Mouse (Mus musculus): Measurements from ENCODE around the gene Patj.

The Patj gene

DNA sequence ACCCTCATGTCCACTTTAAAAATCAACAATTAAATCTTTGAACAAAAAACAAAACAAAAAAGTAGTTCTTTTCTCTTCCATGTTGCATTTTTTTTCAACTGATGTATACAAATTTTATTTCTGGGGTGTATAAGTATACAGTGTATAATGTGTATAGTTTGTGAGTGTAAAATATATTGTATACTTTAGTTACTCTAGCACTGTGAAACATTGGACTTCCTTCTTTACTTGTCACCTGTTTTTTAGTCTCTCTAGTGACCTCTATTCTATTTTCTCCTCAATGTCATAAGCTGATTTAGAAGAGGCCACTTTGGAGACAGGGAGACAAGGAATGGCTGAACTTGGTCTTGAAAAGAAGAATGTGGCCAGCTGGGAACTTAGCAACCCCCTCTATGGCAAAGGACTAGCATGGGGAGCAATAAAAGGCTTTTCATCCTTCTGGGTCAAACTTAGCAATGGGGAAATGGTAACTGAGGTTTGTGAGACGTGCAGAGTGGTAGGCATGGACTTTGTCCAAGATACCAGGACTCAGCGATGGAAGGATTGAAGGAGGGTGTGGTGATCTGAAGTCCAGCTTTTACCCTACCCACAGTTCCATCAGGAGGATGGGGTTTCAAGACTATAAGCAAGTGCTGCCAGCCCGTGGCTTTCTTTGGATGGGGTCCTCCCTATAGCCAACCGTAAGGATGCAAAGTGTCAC is 54.1 kb downstream of the Patj start:
- DNase-seq, result no peak

DNA sequence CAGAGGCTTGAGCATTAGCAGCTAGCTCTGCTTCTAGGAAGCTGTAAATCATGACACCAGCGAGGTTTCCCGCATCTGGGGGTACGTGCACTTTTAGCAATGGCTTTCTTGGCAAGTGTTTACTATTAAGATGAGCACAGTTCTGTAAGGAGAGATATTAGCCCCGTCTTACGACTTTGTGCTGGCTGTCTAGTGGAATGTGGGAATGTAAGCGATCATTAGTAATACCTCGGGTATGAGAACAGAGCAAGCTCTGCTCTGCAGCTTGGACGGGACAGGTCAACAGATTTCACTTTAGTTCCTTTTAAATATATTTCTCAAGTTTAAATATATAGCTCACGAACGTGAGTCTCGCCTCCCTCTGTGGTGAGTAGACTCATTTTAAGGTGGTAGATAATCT is 54.7 kb downstream of the Patj start:
- DNase-seq, result no peak

DNA sequence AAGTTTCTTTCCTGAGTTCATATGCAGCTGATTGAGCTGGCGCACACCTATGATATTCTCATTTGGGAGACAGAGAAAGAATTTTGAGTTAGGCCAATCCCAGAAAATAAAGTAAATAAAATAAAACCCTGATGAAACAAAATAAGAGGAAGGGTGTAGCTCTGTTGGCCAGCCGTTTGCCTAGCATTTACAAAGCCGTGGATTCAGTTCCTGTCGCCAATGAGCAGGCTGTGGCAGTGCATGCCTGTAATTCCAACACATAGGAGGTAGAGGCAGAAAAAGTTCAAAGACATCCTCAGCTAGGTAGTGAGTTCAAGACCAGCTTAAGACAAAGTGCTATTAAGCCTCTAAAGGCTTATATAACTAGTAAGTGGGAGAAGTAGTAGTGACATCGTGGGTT is 55.2 kb downstream of the Patj start:
- no peak for DNase-seq

DNA sequence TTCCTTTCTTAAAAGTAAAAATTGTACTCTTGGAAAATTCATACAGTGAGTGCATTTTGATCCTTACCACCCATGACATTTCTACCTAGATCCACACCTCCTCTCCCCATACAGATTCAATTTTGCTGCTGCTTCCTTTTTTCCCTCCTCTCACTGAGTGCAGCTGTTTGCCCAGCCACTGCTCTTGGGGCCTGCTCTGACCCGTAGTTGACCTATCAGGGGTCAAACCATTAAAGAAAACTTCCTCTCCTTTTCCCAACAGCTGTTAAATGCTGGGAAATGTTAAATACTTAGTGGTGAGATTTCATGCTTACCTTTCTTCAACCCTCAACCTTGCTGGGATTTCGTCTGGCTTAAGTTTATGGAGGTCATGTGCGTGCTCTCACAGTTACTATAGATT is 55.7 kb downstream of the Patj start:
- DNase-seq, result no peak

DNA sequence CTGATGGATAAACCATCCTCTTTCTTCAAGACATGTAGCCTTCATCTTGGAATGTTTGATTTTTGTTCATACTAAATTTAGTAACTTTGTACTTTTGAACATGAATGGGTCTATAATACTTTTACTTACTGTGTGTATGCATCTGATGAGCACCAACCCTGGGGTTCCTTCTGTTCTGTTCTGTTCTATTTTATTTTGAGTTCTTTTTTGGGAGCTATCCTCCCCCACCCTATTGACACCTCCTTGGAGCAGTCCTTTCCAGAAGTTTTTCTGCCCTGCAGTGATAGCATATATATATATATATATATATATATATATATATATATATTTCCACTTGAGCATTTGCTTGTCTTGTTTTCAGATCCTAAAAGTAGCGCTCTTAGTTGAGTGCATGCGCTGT is 57.1 kb downstream of the Patj start:
- no peak for DNase-seq

DNA sequence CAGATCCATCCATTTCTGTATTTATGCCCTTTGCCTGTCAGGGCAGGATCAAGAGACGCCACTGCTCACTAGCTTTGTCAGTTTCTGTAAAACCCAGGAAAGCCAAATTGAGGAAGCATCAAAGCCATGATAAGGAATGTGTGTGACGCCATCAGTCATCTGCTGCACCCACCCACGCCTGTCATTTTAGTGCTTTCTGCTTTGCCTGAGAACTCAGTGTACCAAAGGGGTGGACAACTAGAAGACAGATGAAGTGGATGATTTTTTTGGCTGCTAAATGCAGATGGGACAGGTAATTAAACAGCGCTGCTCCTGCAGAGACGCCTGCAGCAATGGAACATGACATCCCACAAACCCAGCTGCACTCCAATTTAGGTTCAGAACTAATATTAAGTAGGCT is 57.6 kb downstream of the Patj start:
- DNase-seq, result no peak

DNA sequence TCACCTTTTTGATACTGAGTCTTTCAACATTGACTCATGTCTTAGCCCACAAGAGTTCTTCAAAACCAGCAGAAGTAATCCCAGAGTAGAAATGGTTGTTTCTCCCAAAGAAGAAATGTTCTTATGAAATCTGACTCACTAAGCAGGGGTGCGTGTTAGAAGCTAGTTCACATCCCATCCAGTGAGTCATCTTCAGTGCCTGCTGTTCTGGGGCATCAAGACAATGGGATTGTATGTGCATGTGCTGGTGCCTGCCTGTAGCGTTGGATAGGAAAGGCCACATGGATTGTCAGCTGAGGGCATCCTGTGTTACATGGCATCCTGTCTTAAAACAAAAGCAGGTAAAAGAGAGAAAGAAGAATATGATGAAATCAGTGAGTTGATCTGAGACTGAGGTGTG is 59.8 kb downstream of the Patj start:
- DNase-seq, result no peak

DNA sequence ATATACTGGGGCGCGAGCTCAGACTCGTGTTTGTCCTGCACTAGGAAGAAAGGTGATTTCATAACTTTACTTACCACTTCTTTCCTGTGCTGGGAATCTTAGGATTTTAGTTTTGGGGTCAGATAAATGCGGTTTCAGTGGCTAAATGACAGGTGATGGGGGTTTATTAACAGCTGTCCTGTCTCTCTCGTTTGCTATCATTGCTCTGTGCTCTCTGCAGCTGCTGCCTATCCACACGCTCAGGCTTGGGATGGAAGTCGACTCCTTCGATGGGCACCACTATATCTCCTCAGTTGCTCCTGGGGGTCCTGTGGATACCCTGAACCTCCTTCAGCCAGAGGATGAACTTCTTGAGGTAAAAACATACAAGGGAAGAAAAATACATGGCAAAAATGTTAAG is 60.3 kb downstream of the Patj start:
- no peak for DNase-seq

DNA sequence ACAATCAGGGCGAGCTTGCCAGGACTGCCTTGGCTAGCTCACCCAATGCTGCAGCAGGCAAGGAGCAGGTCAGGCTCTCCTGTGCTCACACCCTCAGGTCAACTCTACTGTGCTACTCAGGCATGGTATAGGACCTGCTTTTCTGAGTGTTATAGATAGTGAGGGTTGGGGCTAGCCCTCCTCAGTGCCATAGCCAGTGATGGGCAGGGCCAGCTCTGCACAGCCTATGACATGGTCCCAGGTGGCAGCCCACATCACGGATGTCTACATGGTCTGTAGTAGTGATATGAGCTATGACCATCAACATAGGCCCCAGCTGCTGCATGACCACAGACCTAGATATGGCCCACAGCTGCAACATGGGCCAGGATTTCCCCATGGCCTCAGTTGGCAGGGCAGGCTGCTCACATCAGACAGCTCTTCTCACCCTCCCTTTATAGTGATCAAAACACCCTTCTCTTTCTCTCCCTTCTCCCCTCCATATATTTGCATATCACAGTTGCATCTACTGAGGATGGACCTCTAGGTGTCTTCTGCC is 66.3 kb downstream of the Patj start:
- DNase-seq, result no peak

DNA sequence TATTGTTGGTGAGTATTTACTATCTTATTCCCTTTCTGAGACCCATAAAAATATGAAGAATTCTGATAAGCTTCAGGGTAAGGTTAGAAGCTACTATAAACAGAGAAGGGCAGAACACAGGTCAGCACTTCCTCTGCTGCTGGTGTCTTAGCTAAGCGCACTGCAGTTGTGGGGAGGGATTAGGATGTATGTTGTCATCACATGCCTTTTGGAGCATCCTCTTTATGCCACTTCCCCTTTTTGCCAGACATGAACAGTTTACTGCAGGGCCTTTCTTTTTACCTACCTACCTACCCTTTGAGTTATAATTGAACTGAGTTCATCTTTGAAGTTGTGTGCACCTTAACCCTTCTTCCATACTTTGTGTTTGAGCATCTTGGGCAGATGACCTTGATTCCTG is 69.9 kb downstream of the Patj start:
- no peak for DNase-seq

DNA sequence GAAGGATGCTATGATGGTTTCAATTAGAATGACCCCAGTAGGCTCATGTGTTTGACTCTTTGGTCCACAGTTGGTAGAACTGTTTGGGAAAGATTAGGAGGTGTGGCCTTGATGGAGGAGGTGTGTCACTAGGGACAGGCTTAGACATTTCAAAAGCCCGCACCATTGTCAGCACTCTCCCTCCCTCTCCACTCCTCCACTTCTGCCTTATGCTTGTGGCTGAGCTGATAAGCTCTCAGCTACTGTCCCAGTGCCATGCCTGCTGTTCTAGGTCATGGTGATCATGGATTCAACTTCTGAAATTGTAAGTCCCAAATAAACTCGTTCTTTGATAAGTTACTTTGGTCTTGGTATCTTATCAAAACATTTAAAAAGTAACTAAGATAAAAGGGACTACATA is 70.3 kb downstream of the Patj start:
- no peak for DNase-seq

DNA sequence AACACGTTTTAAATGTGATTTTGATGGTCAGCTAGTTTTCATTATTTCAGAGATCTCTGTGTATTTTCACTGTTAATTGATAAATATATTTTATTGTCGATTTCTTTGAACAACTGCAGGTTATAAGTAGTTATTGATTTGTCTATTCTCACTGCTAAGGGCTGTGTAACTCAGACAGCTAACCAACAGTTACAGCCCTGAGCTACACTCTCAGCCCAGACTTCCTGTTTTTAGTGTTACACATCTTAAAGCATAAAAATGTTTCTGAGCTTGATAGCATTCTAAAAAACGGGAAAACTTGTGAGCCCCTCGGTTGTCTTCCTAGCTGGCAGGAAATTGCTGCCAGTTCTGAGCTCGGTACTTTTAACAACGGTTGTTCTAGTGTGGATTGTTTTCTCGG is 75.8 kb downstream of the Patj start:
- no peak for DNase-seq

DNA sequence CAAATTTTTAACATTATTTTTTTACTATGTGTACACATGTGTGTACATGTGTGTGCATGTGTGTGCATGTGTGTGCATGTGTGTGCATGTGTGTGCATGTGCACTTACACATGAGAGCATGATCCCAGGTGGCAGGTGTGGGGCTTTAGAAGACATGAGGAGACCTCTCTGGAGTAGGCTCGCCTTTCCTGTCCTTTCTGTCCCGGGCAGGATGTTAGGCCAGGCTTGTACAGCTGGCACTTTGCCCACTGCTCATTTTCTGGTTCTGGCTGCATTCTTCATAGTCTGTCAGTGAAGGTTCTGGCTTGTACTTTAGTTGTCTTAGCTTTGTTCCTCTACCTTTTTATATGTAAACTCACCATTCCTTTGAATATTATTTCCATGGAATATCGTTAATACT is 77.9 kb downstream of the Patj start:
- peak; percentile 26 for DNase-seq

DNA sequence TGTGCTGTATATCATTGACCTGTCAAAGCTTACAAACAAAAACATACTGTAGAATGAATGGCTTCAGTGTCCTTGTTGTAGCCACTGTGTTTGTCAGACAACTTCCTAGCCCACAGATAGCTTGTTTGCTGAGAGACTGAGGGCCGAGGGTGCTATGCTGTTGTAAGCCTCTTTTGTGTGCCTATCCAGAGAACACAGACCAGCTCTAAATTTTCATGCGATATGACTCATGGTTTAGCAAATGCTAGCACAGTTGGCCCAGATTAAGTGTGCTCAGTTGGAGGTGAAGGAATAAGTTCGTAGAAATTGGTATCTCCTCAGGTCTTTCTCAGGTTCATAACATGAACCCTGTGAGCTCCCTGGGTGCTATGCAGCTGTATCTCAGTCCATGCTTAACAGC is 82.4 kb downstream of the Patj start:
- DNase-seq, result no peak

DNA sequence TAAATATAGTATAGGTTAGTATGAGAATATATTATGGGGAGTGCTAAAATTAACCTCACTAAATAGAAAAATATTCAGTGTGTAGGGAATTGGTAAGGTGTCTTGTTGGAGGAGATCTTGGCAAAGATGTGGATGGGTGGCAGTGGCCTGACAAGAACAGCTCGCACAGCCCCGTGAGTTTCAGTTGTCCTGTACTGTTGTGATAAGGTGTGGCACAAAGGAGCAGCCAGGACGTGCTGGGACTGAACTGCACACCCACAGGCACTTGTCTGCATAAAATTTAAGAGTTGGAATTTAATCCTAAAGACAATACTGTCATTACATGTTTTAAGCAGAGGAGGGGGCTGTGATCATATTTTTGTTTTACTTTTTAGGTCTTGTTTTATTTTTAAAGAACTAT is 90.9 kb downstream of the Patj start:
- DNase-seq, result no peak

DNA sequence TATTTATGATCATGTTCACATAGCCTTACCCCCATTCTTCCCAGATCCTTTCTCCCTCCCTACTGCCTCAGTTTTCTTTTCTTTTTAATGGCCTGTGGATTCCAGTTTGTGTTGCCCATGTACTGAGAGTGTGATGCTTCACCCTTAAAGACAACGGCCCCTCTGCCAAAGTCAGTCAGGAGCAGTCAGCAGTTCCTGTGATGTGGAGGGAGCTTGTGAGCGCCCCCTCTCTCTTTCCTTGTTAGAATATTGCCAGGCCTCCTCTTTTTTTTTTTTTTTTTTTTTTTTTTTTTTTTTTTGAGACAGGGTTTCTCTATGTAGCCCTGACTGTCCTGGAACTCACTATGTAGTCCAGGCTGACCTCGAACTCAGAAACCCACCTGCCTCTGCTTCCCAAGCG is 91.3 kb downstream of the Patj start:
- no peak for DNase-seq

DNA sequence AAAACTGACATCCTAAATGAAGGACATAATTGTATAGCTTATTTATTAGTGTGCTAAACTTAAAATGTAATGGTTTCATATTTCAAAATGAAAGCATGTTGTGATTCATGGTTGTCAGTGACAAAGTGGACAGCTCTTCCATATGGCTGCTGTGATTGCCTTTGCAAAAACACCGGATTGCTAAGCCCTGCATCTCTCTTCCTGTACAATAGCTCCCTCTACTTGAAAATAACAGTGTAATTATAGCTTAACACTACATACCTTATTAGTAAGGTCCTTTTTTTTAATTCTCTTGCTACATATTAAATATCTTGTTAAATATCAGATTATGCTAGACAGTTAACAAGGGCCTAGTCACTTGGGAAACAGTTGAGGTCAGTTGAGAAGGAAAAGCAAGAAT is 93.8 kb downstream of the Patj start:
- DNase-seq, result no peak

DNA sequence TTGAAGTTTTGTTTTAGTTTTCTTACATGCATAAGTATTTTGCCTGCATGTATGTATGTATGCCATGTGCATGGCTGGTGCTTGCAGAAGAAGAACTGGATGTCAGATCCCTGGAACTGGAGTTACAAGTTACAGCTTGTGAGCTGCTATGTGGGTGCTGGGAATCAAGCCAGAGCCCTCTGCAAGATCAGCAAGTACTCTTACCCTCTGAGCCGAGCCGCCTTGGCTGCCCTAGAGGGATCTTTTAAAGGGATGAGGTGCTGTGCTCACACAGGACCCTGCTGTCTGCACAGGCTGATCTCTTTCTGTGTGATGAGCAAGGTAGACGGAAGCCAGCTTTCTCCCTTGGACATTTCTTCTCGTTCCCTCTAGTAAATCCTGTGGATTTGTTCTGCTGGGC is 102.8 kb downstream of the Patj start:
- no peak for DNase-seq

DNA sequence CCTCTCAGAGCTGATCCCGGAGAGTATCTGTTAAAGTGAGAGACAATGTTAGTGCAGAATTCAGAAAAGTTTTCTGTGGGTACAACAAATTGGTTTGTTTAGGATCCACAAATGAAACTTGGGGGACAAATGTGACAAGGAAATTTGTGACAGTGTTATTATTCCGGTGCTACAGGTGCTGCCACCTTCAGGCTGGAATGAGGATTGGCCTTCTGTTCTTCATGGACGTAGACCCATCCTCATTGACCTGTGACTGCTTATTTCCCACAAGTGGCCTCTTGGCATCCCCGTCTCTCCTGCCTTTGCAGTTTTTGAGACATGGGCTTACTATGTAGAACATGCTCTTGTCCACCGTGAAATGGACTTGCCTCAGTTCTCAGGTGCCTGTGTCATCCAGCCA is 104.6 kb downstream of the Patj start:
- DNase-seq, result no peak

DNA sequence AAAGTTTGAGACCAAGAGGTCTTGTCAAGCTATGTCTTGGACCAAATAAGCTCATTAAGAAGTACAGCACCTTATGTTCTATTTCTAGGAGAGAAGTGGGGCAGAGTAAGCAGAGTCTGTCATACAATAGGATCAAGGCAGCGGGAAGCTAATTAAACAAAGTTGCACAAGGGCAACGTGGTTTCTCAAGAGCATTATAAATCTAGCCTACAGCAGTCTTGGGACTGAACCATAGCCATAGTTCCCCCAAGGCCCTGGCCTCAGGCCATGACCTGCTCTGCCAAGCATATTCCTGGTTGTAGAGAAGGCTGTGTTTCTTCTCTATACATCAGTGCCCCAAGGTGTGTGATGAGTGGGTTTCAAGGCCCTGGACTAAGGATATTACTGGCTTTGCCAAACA is 105.3 kb downstream of the Patj start:
- no peak for DNase-seq

DNA sequence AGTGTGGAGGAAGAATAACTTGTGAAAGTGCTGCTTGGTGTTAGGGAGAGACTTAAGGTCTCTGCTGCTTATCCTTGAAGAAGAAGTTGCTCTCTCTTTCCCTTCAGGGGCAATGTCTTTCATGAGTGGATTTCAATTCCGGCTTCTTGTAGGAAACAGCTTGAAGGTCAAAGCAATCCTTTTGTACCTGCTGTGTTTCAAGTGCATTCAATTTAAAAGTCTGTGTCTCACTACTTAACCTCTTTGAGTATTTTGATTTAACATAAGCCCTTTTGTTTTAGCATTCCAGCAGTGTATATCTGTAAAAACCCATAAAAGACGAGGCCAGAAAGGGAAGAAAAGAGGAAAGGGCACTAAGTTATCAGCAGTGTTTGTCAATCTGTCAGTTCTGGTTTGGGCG is 109.2 kb downstream of the Patj start:
- DNase-seq, result no peak

DNA sequence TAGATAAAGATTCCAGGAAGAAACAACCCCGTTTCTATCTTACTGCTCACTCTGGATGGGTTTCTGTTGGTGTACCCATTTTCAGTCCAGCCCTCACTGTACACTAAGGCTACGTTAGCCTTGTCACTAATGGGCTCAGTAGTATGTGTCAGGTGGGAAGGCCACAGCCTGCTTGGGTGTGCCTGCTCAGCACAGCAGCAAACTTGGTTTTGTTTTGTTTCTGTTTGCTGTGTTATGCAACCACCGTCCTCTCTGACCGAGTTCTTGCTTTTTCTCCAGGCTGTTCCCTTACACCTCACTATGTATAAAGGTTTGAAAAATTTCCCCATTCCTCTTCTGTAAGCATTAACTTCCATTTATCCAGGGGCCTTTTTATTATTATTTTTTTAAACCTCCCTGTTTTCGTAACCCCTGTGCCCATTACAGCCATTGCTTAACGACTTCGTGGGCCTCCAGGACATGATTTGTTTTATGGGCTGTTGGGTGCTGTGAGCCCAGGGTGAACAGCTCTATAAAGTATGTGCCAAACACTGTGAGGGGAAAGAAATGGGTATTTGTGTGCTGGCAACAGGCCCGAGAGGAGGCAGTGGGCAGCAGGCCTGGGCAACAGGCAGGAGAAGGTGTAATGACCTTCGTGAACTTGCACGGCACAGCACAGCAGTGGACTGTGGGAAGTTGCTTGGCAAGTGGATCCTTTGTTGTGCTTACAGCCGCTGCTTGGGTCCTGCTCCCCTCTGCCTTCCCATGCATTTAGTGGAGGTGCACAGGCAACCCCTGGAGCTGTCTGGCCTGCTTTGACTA is 113.1 kb downstream of the Patj start:
- no peak for DNase-seq

DNA sequence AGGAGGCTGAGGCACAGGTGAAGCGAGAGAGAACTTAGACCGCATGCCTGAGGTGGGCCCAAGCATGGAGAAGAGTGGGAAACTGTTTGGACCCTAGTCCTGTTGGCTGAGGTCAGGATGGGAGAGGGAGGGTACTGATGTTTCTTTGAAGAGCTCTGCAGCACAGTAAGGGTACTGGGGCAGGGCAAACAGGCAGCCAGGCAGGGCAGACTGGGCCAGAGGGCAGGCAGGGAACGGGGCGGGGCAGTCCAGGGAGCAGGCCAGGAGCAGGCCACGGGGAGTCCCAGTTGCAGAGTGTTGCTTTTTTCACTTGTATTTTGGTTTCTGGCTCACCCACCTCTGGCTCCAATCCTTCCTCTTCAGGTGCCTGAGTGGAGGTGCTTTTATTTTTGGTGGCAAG is 114.4 kb downstream of the Patj start:
- no peak for DNase-seq

DNA sequence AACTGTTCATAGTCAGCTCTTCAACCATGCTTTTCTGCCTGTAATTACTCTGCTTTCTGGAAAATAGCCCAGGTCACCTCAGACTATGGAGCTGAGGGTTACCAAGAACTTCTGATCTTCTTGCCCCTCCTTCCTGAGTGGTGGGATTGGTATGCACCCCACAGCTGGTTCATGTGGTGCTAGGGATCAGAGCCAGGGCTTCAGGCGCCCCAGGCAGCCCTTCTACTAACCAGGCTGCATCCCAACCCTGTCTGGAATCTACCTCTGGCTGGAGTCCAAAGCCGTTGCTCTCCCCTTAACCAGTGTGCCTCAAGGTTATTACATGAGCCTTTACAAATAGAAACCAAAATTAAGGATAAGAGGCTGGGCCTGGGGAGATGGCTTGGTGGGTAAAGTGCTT is 115.7 kb downstream of the Patj start:
- no peak for DNase-seq
